Mouse (Mus musculus): ENCODE data around the gene Ctla2b. TPM values are rescaled to one million over a fixed set of nuclear protein-coding genes. Genes with fewer than 3 reads are reported as not detected.

The Ctla2b gene
- polyA plus RNA-seq, 1 experiment from 2014 or later = 3.7 TPM

Other genes starting within 250 kb of the Ctla2b start
- gene BC051665, start 111.1 kb downstream of the Ctla2b start, polyA plus RNA-seq (2015; fragmentation: Nextera tagmentation; extraction: Ambion mirVana) = not detected in 2 replicates
- gene Ctsll3, start 94.6 kb downstream of the Ctla2b start, polyA plus RNA-seq (2015; fragmentation: Nextera tagmentation; extraction: Ambion mirVana) = not detected in 2 replicates
- gene 4930486L24Rik, start 33.0 kb downstream of the Ctla2b start, polyA plus RNA-seq (2015; fragmentation: Nextera tagmentation; extraction: Ambion mirVana) = not detected in 2 replicates
- gene Gm49392, start 553 bp downstream of the Ctla2b start, polyA plus RNA-seq (2015; fragmentation: Nextera tagmentation; extraction: Ambion mirVana) = 0.11 TPM in 1 of 2 replicates, not detected in the other
- not detected in 2 replicates for gene Tpbpb, start 7.4 kb upstream of the Ctla2b start, polyA plus RNA-seq (2015; fragmentation: Nextera tagmentation; extraction: Ambion mirVana)
- not detected in 2 replicates for gene Gm49393, start 38.1 kb upstream of the Ctla2b start, polyA plus RNA-seq (2015; fragmentation: Nextera tagmentation; extraction: Ambion mirVana)
- gene Gm49391, start 39.1 kb upstream of the Ctla2b start, polyA plus RNA-seq (2015; fragmentation: Nextera tagmentation; extraction: Ambion mirVana) = 1.0 and 1.8 TPM in 2 replicates
- gene Ctla2a, start 39.2 kb upstream of the Ctla2b start, polyA plus RNA-seq (2015; fragmentation: Nextera tagmentation; extraction: Ambion mirVana) = 26.9 and 28.6 TPM in 2 replicates
- gene Tpbpa, start 44.5 kb upstream of the Ctla2b start, polyA plus RNA-seq (2015; fragmentation: Nextera tagmentation; extraction: Ambion mirVana) = not detected in 2 replicates
- not detected in 2 replicates for gene Ctsj, start 108.5 kb upstream of the Ctla2b start, polyA plus RNA-seq (2015; fragmentation: Nextera tagmentation; extraction: Ambion mirVana)
- not detected in 2 replicates for gene Ctsq, start 143.2 kb upstream of the Ctla2b start, polyA plus RNA-seq (2015; fragmentation: Nextera tagmentation; extraction: Ambion mirVana)

All from intestine, embryonic 15.5 days (tissue).